Mouse (Mus musculus) midbrain, embryonic 11.5 days (tissue): Measurements from ENCODE around the gene Dyx1c1. TPM values are rescaled to one million over a fixed set of nuclear protein-coding genes. Genes with fewer than 3 reads are reported as not detected.

Experiments
- ATAC-seq: fragments of 200-750 bp; cut with Nextera tagmentation; 2 replicates; pipeline ENCODE4 v1.8.0; 2017; ENCODE audit warnings: moderate TSS enrichment, moderate library complexity; ENCODE audit not compliant: low FRiP score
- DNase-seq: peaks from one replicate; pipeline ENCODE4 v3.0.0; 2015; ENCODE audit warnings: low spot score; ENCODE audit errors: missing footprints
- H3K27ac ChIP-seq: fragments of 300-500 bp; sonication (generic); 2 replicates; pipeline ENCODE4 v1.5.1; 2014; ENCODE audit warnings: low read depth, low read length
- H3K27me3 ChIP-seq: fragments of 300-500 bp; sonication (generic); 2 replicates; pipeline ENCODE4 v1.6.1; 2014; ENCODE audit warnings: mild to moderate bottlenecking, low read length, moderate library complexity, mixed read lengths; ENCODE audit not compliant: control insufficient read depth, insufficient read depth
- H3K36me3 ChIP-seq: fragments of 300-500 bp; sonication (generic); 2 replicates; pipeline ENCODE4 v1.6.1; 2014; ENCODE audit warnings: mild to moderate bottlenecking, low read length, moderate library complexity, mixed read lengths; ENCODE audit not compliant: control insufficient read depth, insufficient read depth
- H3K4me1 ChIP-seq: fragments of 300-500 bp; sonication (generic); 2 replicates; pipeline ENCODE4 v1.6.1; 2014; ENCODE audit warnings: low read length; ENCODE audit not compliant: control insufficient read depth, insufficient read depth
- H3K4me2 ChIP-seq: fragments of 300-500 bp; sonication (generic); 2 replicates; pipeline ENCODE4 v1.6.1; 2014; ENCODE audit warnings: mild to moderate bottlenecking, moderate library complexity
- H3K4me3 ChIP-seq: fragments of 300-500 bp; sonication (generic); 2 replicates; pipeline ENCODE4 v1.5.1; 2014; ENCODE audit warnings: low read depth, low read length
- H3K9ac ChIP-seq: fragments of 300-500 bp; sonication (generic); 2 replicates; pipeline ENCODE4 v1.6.1; 2014; ENCODE audit warnings: low read length
- H3K9me3 ChIP-seq: fragments of 300-500 bp; sonication (generic); 2 replicates; pipeline ENCODE4 v1.6.1; 2016; ENCODE audit warnings: low read length; ENCODE audit not compliant: control insufficient read depth
- WGBS: fragments of 180-500 bp; shearing (Covaris S2); extraction: QIAGEN DNeasy Blood & Tissue Kit; methylation state at CpG from one replicate; pipeline ENCODE4 v1.1.7; 2014; 5-methylcytosine and 5-hydroxymethylcytosine counted together
- polyA plus RNA-seq: library from polyadenylated mRNA; unstranded; fragments of >200 nt; fragmentation: Nextera tagmentation; extraction: Ambion mirVana; gene quantifications from 2 replicates; pipeline ENCODE4 v1.2.1, GENCODE M21; 2014

Gene Dyx1c1
- polyA plus RNA-seq, result 2.2 and 2.6 TPM in 2 replicates

DNA sequence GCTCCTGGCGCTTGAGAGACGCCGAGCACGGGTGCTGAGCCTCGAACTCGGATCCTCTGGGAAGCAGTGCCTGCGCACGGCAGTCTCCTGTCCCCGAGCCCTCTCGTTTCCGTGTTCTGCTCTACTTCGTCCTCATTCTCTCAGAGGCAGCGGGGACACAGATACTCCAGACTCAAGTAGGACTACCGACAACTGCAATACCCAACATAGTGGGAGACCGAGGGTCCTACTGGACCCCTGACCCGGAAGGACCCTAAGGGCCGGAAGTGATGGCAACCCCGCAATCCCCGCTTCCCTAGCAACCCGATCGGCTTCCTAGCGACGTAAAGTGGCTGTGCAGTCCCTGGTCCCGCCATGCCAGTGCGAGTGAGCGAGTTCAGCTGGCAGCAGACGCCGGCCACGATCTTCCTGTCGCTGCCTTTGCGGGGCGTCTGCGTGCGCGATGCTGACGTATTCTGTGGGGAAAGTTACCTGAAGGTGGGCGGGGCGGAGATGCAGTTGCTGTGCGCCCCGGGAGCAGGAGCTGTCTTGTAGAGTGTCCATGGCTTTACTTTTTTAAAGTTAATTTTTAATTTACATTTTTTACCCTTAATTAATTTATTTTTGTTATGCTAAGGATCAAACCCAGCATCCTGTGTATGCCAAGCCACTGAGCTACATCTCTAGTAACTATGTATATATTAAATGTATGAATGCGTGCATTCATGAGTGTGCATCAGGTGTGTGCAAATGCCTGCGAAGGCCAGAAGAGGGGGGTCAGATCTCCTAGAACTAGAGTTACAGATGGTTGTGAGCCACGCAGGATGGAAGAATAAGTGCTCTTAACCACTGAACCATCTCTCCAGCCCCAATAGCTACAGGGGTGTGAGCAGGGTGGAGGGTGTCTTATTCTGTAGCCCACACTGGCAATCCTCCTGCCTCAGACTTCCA is at the start of gene Dyx1c1, which contains the start of gene Gm44503:
Gene Dyx1c1 (plus strand): TSS at position 265 of the 930 bp plus-strand sequence.
Gene Gm44503 (plus strand): TSS at position 332 of the 930 bp plus-strand sequence.
- H3K4me2 ChIP-seq, result peak within 1 kb of the TSS; percentile 57
- DNase-seq (peak; percentile 98), ATAC-seq (peak; percentile 98)
- H3K9ac ChIP-seq, result peak within 1 kb of the TSS; percentile 73
- no peaks in the 10 kb centered on the region for H3K36me3 ChIP-seq
- H3K4me1 ChIP-seq, result no peaks in the 10 kb centered on the region
- H3K4me3 ChIP-seq, result peak within 1 kb of the TSS; percentile 71
- 3% methylated on average over 43 of the region's 43 CpGs for WGBS
- H3K27me3 ChIP-seq, result no peaks in the 10 kb centered on the region
- H3K9me3 ChIP-seq, result no peaks in the 10 kb centered on the region
- H3K27ac ChIP-seq, result peak within 1 kb of the TSS; percentile 30; the same call in 1 of the 2 replicates

- WGBS, result 96% methylated on average over 2 of the region's 2 CpGs
Measured at GRCm38 (mm10) chr9:72911381-72911780, 47.2 kb upstream of the Dyx1c1 start.

DNA sequence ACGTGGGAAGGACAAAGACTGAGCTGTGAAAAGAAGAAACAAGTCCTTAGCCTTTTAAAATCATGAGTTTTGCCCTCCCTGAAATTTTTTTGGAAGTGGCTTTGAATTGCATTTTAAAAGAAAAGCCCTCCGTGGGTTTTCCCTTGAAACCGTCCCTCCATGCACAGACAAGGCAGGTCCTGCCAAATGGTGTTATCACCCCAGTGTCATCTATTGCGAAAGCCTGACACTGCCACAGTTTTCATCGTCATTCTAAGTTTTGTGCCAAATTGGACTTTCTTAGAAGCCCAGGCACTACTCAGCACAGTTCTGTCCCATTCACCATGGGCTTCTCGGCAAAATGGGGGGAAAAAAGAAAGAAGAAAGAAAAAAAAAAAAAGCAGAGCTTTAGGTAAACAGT is 45.0 kb upstream of the Dyx1c1 start:
- WGBS, result 87% methylated on average over 6 of the region's 6 CpGs
- no peak overlapping the region for H3K27ac ChIP-seq
- ATAC-seq, result no peak

More at GRCm38 (mm10) chr9:72911381-72911780, 47.2 kb upstream of the Dyx1c1 start:
- Histone ChIP-seq H3K9me3 (no peaks in the 10 kb centered on the region), H3K4me2 (no peak overlapping the region), H3K27ac (no peak overlapping the region), H3K9ac (no peak overlapping the region), H3K27me3 (no peaks in the 10 kb centered on the region), H3K4me3 (no peak overlapping the region), H3K4me1 (no peaks in the 10 kb centered on the region), H3K36me3 (peaks cover 5% of the 10 kb centered on the region)
- DNase-seq, result no peak
- no peak for ATAC-seq

GRCm38 (mm10) chr9:72915728-72916127 is 42.9 kb upstream of the Dyx1c1 start:
- no peaks in the 10 kb centered on the region for H3K27me3 ChIP-seq
- H3K4me3 ChIP-seq, result no peak overlapping the region
- ATAC-seq (no peak), DNase-seq (no peak)
- peaks cover 5% of the 10 kb centered on the region for H3K36me3 ChIP-seq
- no peaks in the 10 kb centered on the region for H3K4me1 ChIP-seq
- no peak overlapping the region for H3K27ac ChIP-seq
- 81% methylated on average over 7 of the region's 7 CpGs for WGBS
- no peak overlapping the region for H3K4me2 ChIP-seq
- no peaks in the 10 kb centered on the region for H3K9me3 ChIP-seq
- H3K9ac ChIP-seq, result no peak overlapping the region

More for the DNA sequence above, 45.0 kb upstream of the Dyx1c1 start:
- no peak overlapping the region for H3K4me2 ChIP-seq
- no peaks in the 10 kb centered on the region for H3K27me3 ChIP-seq
- no peaks in the 10 kb centered on the region for H3K4me1 ChIP-seq
- H3K9ac ChIP-seq, result no peak overlapping the region
- peaks cover 5% of the 10 kb centered on the region for H3K36me3 ChIP-seq
- no peak overlapping the region for H3K4me3 ChIP-seq
- H3K9me3 ChIP-seq, result no peaks in the 10 kb centered on the region
- DNase-seq, result no peak

DNA sequence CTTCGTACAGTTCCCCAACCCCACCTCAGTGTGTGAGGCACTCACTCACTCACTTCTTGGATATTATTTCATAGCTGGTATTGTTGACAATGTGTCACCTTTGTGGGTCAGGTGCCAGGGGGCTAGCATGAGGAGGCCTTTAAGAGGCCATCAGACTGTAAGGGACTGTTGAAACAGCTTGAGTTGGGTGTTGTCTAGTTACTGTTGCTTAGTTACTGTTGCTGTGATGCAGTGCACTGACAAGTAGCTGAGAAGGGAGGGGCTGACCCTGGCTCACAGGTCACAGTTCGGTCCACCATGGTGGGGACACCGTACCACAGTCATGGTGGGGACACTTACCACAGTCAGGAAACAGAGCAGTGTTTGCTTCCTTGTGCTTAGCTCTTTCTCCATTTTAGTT is 35.5 kb upstream of the Dyx1c1 start:
- H3K9ac ChIP-seq, result no peak overlapping the region
- DNase-seq (no peak), ATAC-seq (no peak)
- no peaks in the 10 kb centered on the region for H3K9me3 ChIP-seq
- H3K4me3 ChIP-seq, result no peak overlapping the region
- no peaks in the 10 kb centered on the region for H3K27me3 ChIP-seq
- no peak overlapping the region for H3K27ac ChIP-seq
- H3K4me1 ChIP-seq, result peaks cover 9% of the 10 kb centered on the region; the same call in 1 of the 2 replicates
- no peaks in the 10 kb centered on the region for H3K36me3 ChIP-seq
- H3K4me2 ChIP-seq, result no peak overlapping the region
- WGBS, result 74% methylated on average over 3 of the region's 3 CpGs

DNA sequence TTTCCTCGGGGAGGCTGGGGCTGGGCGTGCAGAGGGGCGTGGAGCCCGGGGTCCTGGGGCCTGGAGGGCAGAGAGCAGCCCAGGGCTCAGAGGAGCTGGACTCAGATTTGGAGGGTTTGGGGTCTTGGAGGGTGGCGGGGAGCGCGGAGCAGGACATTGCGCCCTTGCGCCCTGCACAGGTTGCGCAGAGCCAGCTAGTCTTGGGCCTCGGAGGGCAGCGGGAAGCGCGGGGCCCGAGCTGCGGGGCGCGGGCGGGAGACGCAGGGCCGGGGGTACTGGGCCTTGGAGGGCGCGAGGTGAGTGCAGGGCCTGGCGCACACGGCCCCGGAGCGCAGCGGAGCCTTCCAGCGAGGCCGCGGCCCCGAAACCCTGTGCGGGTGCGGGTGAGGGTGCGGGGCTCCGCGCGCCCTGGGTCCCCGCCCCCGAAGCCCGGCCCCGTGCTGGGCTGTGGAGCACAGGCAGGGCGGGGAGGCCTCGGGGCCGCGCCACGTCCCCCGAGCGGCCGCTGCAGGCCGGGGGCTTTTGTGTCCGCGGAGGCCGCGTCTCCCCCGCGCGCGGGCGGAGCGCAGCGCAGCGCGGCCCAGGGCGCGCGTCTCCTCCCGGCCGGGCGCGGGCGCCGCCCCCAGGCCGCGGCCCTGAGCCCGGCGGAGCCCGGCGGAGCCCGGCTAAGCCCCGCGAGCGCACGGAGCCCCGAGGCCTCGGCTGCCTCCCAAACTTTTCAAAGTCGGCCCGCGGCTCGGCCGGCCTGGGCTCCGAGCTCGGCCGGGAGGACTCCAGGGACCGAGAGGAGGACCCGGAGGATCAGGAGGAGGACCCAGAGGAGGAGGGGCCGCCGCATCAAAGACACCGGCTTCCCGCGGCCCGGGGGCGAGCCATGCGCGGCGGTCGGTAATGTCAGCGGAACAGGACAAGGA is 33.3 kb upstream of the Dyx1c1 start, which contains the start of gene Pygo1:
Gene Pygo1 (plus strand): TSS at position 625 of the 914 bp plus-strand sequence.
- peak within 1 kb of the TSS; percentile 73 for H3K4me3 ChIP-seq
- peak within 1 kb of the TSS; percentile 69 for H3K27ac ChIP-seq
- ATAC-seq (peak; percentile 86), DNase-seq (peak; percentile 96)
- peak within 1 kb of the TSS; percentile 95 for H3K9ac ChIP-seq
- no peaks in the 10 kb centered on the region for H3K36me3 ChIP-seq
- H3K9me3 ChIP-seq, result no peaks in the 10 kb centered on the region
- peak within 1 kb of the TSS; percentile 94 for H3K4me2 ChIP-seq
- WGBS, result under 1% methylated on average over 83 of the region's 108 CpGs
- H3K4me1 ChIP-seq, result peaks cover 9% of the 10 kb centered on the region; the same call in 1 of the 2 replicates
- no peaks in the 10 kb centered on the region for H3K27me3 ChIP-seq

DNA sequence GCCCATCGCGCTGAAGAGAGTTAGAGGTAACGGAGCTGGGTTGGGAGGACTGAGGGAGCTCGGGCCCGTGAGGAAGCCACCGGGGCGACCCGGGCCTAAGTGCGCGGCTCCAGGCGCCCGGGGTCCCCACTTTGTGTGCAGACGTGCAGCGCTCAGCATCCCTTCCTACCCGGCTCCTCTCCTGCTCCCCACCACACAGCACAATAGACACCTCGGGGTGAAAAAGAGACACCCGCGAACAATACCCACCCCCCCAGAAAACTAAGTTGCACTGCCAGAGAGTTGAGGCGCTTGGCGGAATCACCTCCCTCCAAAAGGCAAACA is 32.7 kb upstream of the Dyx1c1 start:
- Histone ChIP-seq H3K9ac (peak overlapping the region; percentile 95), H3K4me2 (peak overlapping the region; percentile 94), H3K36me3 (no peaks in the 10 kb centered on the region), H3K4me3 (peak overlapping the region; percentile 73), H3K27me3 (no peaks in the 10 kb centered on the region), H3K9me3 (no peaks in the 10 kb centered on the region), H3K4me1 (peaks cover 9% of the 10 kb centered on the region; the same call in 1 of the 2 replicates), H3K27ac (peak overlapping the region; percentile 69)
- WGBS, result 1% methylated on average over 20 of the region's 20 CpGs
- peak; percentile 75; the same call in 1 of the 2 replicates for ATAC-seq
- no peak for DNase-seq

DNA sequence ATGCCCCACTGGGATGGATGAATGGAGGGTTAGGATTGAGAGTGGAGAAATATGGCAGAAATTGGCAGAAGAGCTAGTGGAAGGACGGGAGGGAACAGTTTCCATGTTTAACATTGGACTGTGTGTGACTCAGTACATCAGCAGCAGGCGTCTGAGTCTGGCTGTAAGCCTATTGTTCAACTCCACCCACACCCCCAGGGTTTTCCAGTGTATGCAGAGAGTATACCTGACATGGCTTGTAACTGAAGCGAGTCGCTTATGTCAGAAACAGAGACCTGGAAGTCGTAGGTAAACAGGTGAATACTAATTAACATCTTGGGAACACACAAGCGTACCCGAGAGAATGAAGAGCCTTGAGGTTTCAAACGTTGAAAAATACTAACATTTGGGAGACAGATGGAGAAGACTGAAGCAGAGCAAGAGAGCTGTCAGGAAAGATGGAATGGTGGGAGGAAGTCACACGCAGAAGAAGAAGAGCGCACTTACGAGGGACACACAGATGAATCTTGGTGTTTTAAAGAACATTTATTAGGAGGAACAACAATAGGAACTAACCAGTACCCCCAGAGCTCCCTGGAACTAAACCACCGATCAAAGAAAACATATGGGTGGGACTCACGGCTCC is 27.3 kb upstream of the Dyx1c1 start:
- H3K4me1 ChIP-seq, result peaks cover 6% of the 10 kb centered on the region; the same call in 1 of the 2 replicates
- no peaks in the 10 kb centered on the region for H3K27me3 ChIP-seq
- no peaks in the 10 kb centered on the region for H3K9me3 ChIP-seq
- WGBS, result 83% methylated on average over 13 of the region's 13 CpGs
- no peak overlapping the region for H3K4me3 ChIP-seq
- H3K27ac ChIP-seq, result no peak overlapping the region
- H3K9ac ChIP-seq, result no peak overlapping the region
- no peak for DNase-seq
- ATAC-seq, result no peak
- H3K36me3 ChIP-seq, result no peaks in the 10 kb centered on the region
- H3K4me2 ChIP-seq, result no peak overlapping the region
